Mouse (Mus musculus) liver, adult (tissue): Measurements from ENCODE around the gene Os9.

Experiments used
- GATA4 ChIP-seq: IDR thresholded peaks from 2 replicates; pipeline ENCODE4 v1.6.1; 2014; ENCODE audit warnings: mild to moderate bottlenecking, low read length; ENCODE audit not compliant: insufficient replicate concordance

Os9 gene

GRCm38 (mm10) chr10:127125210-127126001, 4.5 kb upstream of the Os9 start:
- TF ChIP-seq GATA4: no peak

GRCm38 (mm10) chr10:127123436-127123805, 2.5 kb upstream of the Os9 start:
- no peak for TF ChIP-seq GATA4

- no peak for TF ChIP-seq GATA4
Measured at GRCm38 (mm10) chr10:127122784-127123435, 2.0 kb upstream of the Os9 start.

- no peak for TF ChIP-seq GATA4
Measured at GRCm38 (mm10) chr10:127122018-127122417, 1.1 kb upstream of the Os9 start.

- no peak for TF ChIP-seq GATA4
Measured at GRCm38 (mm10) chr10:127120301-127121065, 448 bp downstream of the Os9 start.

GRCm38 (mm10) chr10:127119229-127119628, 1.7 kb downstream of the Os9 start:
- TF ChIP-seq GATA4: no peak

GRCm38 (mm10) chr10:127118470-127118869, 2.5 kb downstream of the Os9 start:
- TF ChIP-seq GATA4: no peak

GRCm38 (mm10) chr10:127115068-127115467, 5.9 kb downstream of the Os9 start:
- TF ChIP-seq GATA4: no peak

- TF ChIP-seq GATA4: no peak
Measured at GRCm38 (mm10) chr10:127114408-127114807, 6.5 kb downstream of the Os9 start.

GRCm38 (mm10) chr10:127111001-127111887, 9.7 kb downstream of the Os9 start:
- TF ChIP-seq GATA4: no peak

- TF ChIP-seq GATA4: no peak
Measured at GRCm38 (mm10) chr10:127108262-127108583, 12.7 kb downstream of the Os9 start.

- TF ChIP-seq GATA4: no peak
Measured at GRCm38 (mm10) chr10:127107563-127108261, 13.2 kb downstream of the Os9 start.

GRCm38 (mm10) chr10:127103631-127104030, 17.3 kb downstream of the Os9 start:
- no peak for TF ChIP-seq GATA4

GRCm38 (mm10) chr10:127101151-127101550, 19.8 kb downstream of the Os9 start:
- no peak for TF ChIP-seq GATA4
